Mouse (Mus musculus): Measurements from ENCODE around the gene Gnb1l. TPM values are rescaled to one million over a fixed set of nuclear protein-coding genes. Genes with fewer than 3 reads are reported as not detected.
A peak's percentile ranks its signal among the peaks of the same experiment; 100 is the strongest.

Gene Gnb1l
- polyA plus RNA-seq, 1 experiment from 2014 or later = 9.3 TPM

GRCm38 (mm10) chr16:18591047-18592018, 92.8 kb downstream of the Gnb1l start:
- H3K27ac ChIP-seq (replicated peaks in 1 of 2; ENCODE audit: control insufficient read depth in 1 of 2, insufficient read depth in 1 of 2, low read depth in 2 of 2, low read length in 2 of 2) = no peak overlapping the region
- peak overlapping the region; percentile 0 to 24; a peak in 3 of 4 replicates for H3K4me3 ChIP-seq (ENCODE audit: control insufficient read depth in 1 of 2, insufficient read depth in 1 of 2, low read depth in 1 of 2, low read length in 2 of 2)
- no peaks in the 10 kb centered on the region for H3K36me3 ChIP-seq (ENCODE audit: control insufficient read depth, insufficient read depth, low read length)
- 3% methylated on average over 59 of the region's 59 CpGs for whole genome bisulfite sequencing
- peaks cover 11 to 34% of the 10 kb centered on the region in 2 experiments; a peak in 3 of 4 replicates for H3K4me1 ChIP-seq (ENCODE audit: control insufficient read depth in 2 of 2, insufficient read depth in 2 of 2, low read length in 2 of 2)
- peaks cover 88% of the 10 kb centered on the region for H3K27me3 ChIP-seq (ENCODE audit: control insufficient read depth, insufficient read depth, low read length)
- ATAC-seq (ENCODE audit: insufficient number of reproducible peaks, insufficient read depth, low FRiP score, low read depth) = no peak
- no peak overlapping the region; the same call in 1 of the 2 replicates for H3K9ac ChIP-seq (ENCODE audit: low read length)
- H3K4me2 ChIP-seq (ENCODE audit: low read length) = peak overlapping the region; percentile 61
- no peaks in the 10 kb centered on the region for H3K9me3 ChIP-seq (ENCODE audit: control insufficient read depth, low read length)

GRCm38 (mm10) chr16:18593930-18594329, 95.4 kb downstream of the Gnb1l start:
- no peaks in the 10 kb centered on the region for H3K9me3 ChIP-seq (ENCODE audit: control insufficient read depth, low read length)
- no peak overlapping the region for H3K4me3 ChIP-seq (ENCODE audit: control insufficient read depth in 1 of 2, insufficient read depth in 1 of 2, low read depth in 1 of 2, low read length in 2 of 2)
- WGBS = 66% methylated on average over 2 of the region's 2 CpGs
- peaks cover 9 to 21% of the 10 kb centered on the region in 2 experiments; a peak in 3 of 4 replicates for H3K4me1 ChIP-seq (ENCODE audit: control insufficient read depth in 2 of 2, insufficient read depth in 2 of 2, low read length in 2 of 2)
- peaks cover 71% of the 10 kb centered on the region for H3K27me3 ChIP-seq (ENCODE audit: control insufficient read depth, insufficient read depth, low read length)
- no peaks in the 10 kb centered on the region for H3K36me3 ChIP-seq (ENCODE audit: control insufficient read depth, insufficient read depth, low read length)
- no peak overlapping the region for H3K27ac ChIP-seq (replicated peaks in 1 of 2; ENCODE audit: control insufficient read depth in 1 of 2, insufficient read depth in 1 of 2, low read depth in 2 of 2, low read length in 2 of 2)
- H3K4me2 ChIP-seq (ENCODE audit: low read length) = no peak overlapping the region
- ATAC-seq (ENCODE audit: insufficient number of reproducible peaks, insufficient read depth, low FRiP score, low read depth) = no peak
- H3K9ac ChIP-seq (ENCODE audit: low read length) = no peak overlapping the region

GRCm38 (mm10) chr16:18596255-18596654, 97.7 kb downstream of the Gnb1l start:
- no peaks in the 10 kb centered on the region for H3K9me3 ChIP-seq (ENCODE audit: control insufficient read depth, low read length)
- H3K36me3 ChIP-seq (ENCODE audit: control insufficient read depth, insufficient read depth, low read length) = no peaks in the 10 kb centered on the region
- H3K4me1 ChIP-seq (ENCODE audit: control insufficient read depth in 2 of 2, insufficient read depth in 2 of 2, low read length in 2 of 2) = peaks cover 2 to 6% of the 10 kb centered on the region in 2 experiments; a peak in 2 of 4 replicates
- H3K27me3 ChIP-seq (ENCODE audit: control insufficient read depth, insufficient read depth, low read length) = peaks cover 52% of the 10 kb centered on the region
- H3K4me3 ChIP-seq (ENCODE audit: control insufficient read depth in 1 of 2, insufficient read depth in 1 of 2, low read depth in 1 of 2, low read length in 2 of 2) = no peak overlapping the region
- no peak overlapping the region for H3K4me2 ChIP-seq (ENCODE audit: low read length)
- no peak for ATAC-seq (ENCODE audit: insufficient number of reproducible peaks, insufficient read depth, low FRiP score, low read depth)
- 40% methylated on average over 4 of the region's 5 CpGs for WGBS
- H3K9ac ChIP-seq (ENCODE audit: low read length) = no peak overlapping the region
- no peak overlapping the region for H3K27ac ChIP-seq (replicated peaks in 1 of 2; ENCODE audit: control insufficient read depth in 1 of 2, insufficient read depth in 1 of 2, low read depth in 2 of 2, low read length in 2 of 2)

- no peak for ATAC-seq (ENCODE audit: insufficient number of reproducible peaks, insufficient read depth, low FRiP score, low read depth)
- Histone ChIP-seq H3K9me3 (ENCODE audit: control insufficient read depth, low read length) (no peaks in the 10 kb centered on the region), H3K4me3 (ENCODE audit: control insufficient read depth in 1 of 2, insufficient read depth in 1 of 2, low read depth in 1 of 2, low read length in 2 of 2) (no peak overlapping the region), H3K4me2 (ENCODE audit: low read length) (no peak overlapping the region), H3K27me3 (ENCODE audit: control insufficient read depth, insufficient read depth, low read length) (peaks cover 38% of the 10 kb centered on the region), H3K4me1 (ENCODE audit: control insufficient read depth in 2 of 2, insufficient read depth in 2 of 2, low read length in 2 of 2) (peaks cover 3% of the 10 kb centered on the region in 2 experiments; a peak in 1 of 4 replicates), H3K9ac (ENCODE audit: low read length) (no peak overlapping the region), H3K36me3 (ENCODE audit: control insufficient read depth, insufficient read depth, low read length) (no peaks in the 10 kb centered on the region), H3K27ac (replicated peaks in 1 of 2; ENCODE audit: control insufficient read depth in 1 of 2, insufficient read depth in 1 of 2, low read depth in 2 of 2, low read length in 2 of 2) (no peak overlapping the region)
- WGBS = 68% methylated on average over 3 of the region's 3 CpGs
Observed at GRCm38 (mm10) chr16:18598006-18598405, 99.5 kb downstream of the Gnb1l start.

GRCm38 (mm10) chr16:18601447-18601846, 102.9 kb downstream of the Gnb1l start:
- H3K4me1 ChIP-seq (ENCODE audit: control insufficient read depth in 2 of 2, insufficient read depth in 2 of 2, low read length in 2 of 2) = peaks cover 17 to 22% of the 10 kb centered on the region in 2 experiments
- H3K27ac ChIP-seq (replicated peaks in 1 of 2; ENCODE audit: control insufficient read depth in 1 of 2, insufficient read depth in 1 of 2, low read depth in 2 of 2, low read length in 2 of 2) = no peak overlapping the region
- H3K4me3 ChIP-seq (ENCODE audit: control insufficient read depth in 1 of 2, insufficient read depth in 1 of 2, low read depth in 1 of 2, low read length in 2 of 2) = no peak overlapping the region
- H3K9me3 ChIP-seq (ENCODE audit: control insufficient read depth, low read length) = no peaks in the 10 kb centered on the region
- no peak overlapping the region for H3K9ac ChIP-seq (ENCODE audit: low read length)
- peaks cover 14% of the 10 kb centered on the region for H3K27me3 ChIP-seq (ENCODE audit: control insufficient read depth, insufficient read depth, low read length)
- H3K36me3 ChIP-seq (ENCODE audit: control insufficient read depth, insufficient read depth, low read length) = no peaks in the 10 kb centered on the region
- WGBS = 45% methylated on average over 7 of the region's 7 CpGs
- H3K4me2 ChIP-seq (ENCODE audit: low read length) = no peak overlapping the region
- ATAC-seq (ENCODE audit: insufficient number of reproducible peaks, insufficient read depth, low FRiP score, low read depth) = no peak

GRCm38 (mm10) chr16:18604267-18604701, 105.8 kb downstream of the Gnb1l start:
- Histone ChIP-seq H3K4me3 (ENCODE audit: control insufficient read depth in 1 of 2, insufficient read depth in 1 of 2, low read depth in 1 of 2, low read length in 2 of 2) (no peak overlapping the region), H3K4me2 (ENCODE audit: low read length) (no peak overlapping the region), H3K9me3 (ENCODE audit: control insufficient read depth, low read length) (no peaks in the 10 kb centered on the region), H3K4me1 (ENCODE audit: control insufficient read depth in 2 of 2, insufficient read depth in 2 of 2, low read length in 2 of 2) (peaks cover 17 to 22% of the 10 kb centered on the region in 2 experiments), H3K36me3 (ENCODE audit: control insufficient read depth, insufficient read depth, low read length) (no peaks in the 10 kb centered on the region), H3K27me3 (ENCODE audit: control insufficient read depth, insufficient read depth, low read length) (peaks cover 11% of the 10 kb centered on the region; the same call in 1 of the 2 replicates), H3K9ac (ENCODE audit: low read length) (peak overlapping the region; percentile 3; the same call in 1 of the 2 replicates), H3K27ac (replicated peaks in 1 of 2; ENCODE audit: control insufficient read depth in 1 of 2, insufficient read depth in 1 of 2, low read depth in 2 of 2, low read length in 2 of 2) (peak overlapping the region; percentile 56 to 70)
- WGBS = 24% methylated on average over 7 of the region's 8 CpGs
- ATAC-seq (ENCODE audit: insufficient number of reproducible peaks, insufficient read depth, low FRiP score, low read depth) = peak; percentile 52

- no peaks in the 10 kb centered on the region for H3K9me3 ChIP-seq (ENCODE audit: control insufficient read depth, low read length)
- no peak overlapping the region for H3K27ac ChIP-seq (replicated peaks in 1 of 2; ENCODE audit: control insufficient read depth in 1 of 2, insufficient read depth in 1 of 2, low read depth in 2 of 2, low read length in 2 of 2)
- no peak overlapping the region for H3K4me2 ChIP-seq (ENCODE audit: low read length)
- no peaks in the 10 kb centered on the region for H3K36me3 ChIP-seq (ENCODE audit: control insufficient read depth, insufficient read depth, low read length)
- H3K4me1 ChIP-seq (ENCODE audit: control insufficient read depth in 2 of 2, insufficient read depth in 2 of 2, low read length in 2 of 2) = peaks cover 17 to 22% of the 10 kb centered on the region in 2 experiments
- peaks cover 20% of the 10 kb centered on the region for H3K27me3 ChIP-seq (ENCODE audit: control insufficient read depth, insufficient read depth, low read length)
- ATAC-seq (ENCODE audit: insufficient number of reproducible peaks, insufficient read depth, low FRiP score, low read depth) = no peak
- 84% methylated on average over 5 of the region's 5 CpGs for WGBS
- H3K4me3 ChIP-seq (ENCODE audit: control insufficient read depth in 1 of 2, insufficient read depth in 1 of 2, low read depth in 1 of 2, low read length in 2 of 2) = no peak overlapping the region
- no peak overlapping the region for H3K9ac ChIP-seq (ENCODE audit: low read length)
Observed at GRCm38 (mm10) chr16:18605705-18606104, 107.2 kb downstream of the Gnb1l start.
